Mouse (Mus musculus) lung, adult 2 months (tissue): ENCODE data around the gene Car2.

Experiments
- CTCF ChIP-seq: fragments of 200-500 bp; IDR thresholded peaks from 2 replicates; pipeline ENCODE4 v1.5.1; 2011; ENCODE audit warnings: mild to moderate bottlenecking, low read length, control low read depth; ENCODE audit not compliant: insufficient read depth
- POLR2A ChIP-seq: fragments of 200-500 bp; IDR thresholded peaks from 2 replicates; pipeline ENCODE4 v1.6.1; 2011; ENCODE audit warnings: low read depth, mild to moderate bottlenecking, control low read depth, low read length, borderline replicate concordance; ENCODE audit errors: extremely low read depth

DNA sequence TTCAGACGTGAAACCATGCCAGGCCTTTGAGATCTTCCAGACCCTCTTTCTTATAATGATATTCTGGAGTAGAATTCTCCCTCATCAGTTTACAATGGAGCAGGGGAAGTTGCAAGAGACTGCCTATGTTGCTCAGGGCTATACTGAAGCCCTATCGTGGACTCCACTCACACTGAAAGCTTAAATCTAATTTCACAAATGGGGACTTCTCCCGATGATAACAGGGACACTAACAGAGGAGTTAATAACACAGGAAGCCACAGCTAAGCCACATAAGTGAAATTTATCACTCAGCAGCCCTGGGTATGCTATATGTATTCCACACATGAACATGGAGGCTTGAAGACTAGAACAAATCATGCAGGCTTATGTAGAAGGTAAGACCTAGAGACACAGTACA is 3.3 kb upstream of the Car2 start:
- TF ChIP-seq POLR2A (no peak), CTCF (no peak)
